Mouse (Mus musculus): ENCODE results near the gene Tshr.
"Not testable (repeated sequence)": the region's sequence is repeated elsewhere in the genome, so short reads cannot be mapped to it uniquely, and the experiment has no call there.

Tshr gene

DNA sequence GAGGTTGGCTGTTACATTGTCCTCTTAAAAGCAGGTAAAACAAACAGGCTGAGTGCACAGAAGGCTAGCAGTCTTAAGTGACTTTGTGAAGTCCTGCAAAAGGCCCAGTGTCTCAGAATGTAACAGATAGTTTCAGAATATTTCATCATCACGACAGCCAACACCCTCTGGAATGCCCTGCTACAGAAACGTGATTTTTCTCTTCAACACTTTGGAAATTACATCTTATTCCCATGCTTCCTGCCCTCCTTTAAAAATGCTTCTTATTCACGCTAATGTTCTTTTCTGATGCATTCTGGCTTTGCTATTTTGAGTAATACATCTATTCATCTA, 111.8 kb downstream of the Tshr start:
- in situ Hi-C loops (cut with MboI, MseI) = no loop called here

GRCm38 (mm10) chr12:91500475-91500874, 116.1 kb downstream of the Tshr start:
- in situ Hi-C loops (cut with MboI, MseI) = no loop called here

- in situ Hi-C loops (cut with MboI, MseI) = no loop called here
Measured at GRCm38 (mm10) chr12:91511766-91512165, 127.4 kb downstream of the Tshr start.

DNA sequence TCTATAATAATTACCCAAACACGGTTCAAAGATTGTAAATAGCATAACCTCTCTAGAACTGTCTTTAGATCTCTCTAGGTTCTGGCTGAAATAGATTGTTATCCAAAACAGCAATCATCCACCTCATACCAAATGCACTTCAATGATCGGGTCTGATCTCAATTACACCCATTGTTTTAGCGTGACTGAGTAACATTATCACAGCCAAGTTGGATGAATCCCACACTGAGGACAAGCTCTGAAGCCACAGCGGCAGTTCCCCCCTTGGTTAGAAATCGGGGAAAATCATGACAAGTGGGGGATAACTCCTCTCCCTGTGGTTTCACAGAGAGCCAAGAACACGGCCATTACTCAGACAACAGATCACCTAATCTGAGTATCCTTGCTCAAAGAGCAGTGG, 129.6 kb downstream of the Tshr start:
- in situ Hi-C loops (cut with MboI, MseI) = no loop called here

DNA sequence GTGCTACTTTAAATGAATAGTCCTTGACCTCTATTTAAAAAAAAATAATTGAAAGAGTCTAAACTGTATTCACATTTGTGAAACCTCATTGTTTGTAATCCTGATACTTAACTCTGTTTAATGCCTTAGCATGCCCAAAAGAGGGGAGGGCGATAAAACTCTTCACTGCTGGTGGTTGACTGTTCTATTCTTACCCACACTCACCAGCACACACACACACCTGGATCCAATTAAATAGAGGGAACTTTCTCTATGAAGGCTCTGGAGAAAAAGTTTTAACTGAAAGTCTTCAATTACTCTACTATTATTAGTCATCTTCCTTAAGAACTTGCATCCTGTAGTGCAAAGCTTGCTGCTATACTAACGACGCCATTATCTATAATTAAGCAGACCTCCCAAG, 133.4 kb downstream of the Tshr start:
- in situ Hi-C loops (cut with MboI, MseI) = no loop called here

DNA sequence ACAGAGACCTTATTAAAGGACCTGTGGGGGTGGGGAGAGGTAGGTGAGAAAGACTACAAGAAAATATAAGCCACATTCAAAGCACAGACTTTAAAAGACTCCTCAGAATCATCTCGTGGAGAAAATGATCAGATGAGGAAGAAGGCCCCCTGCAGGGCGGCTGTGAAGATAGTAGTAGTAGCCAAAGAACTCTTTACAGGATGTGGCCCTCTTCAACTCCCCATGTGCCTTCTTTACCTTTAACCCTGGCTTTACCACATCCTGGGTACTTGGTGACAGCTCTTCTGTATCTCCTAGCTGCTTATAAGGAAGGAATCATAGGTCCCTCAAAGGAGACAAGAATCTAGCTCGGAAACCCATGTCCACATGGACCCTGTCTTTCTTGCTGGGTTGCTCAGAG, 139.3 kb downstream of the Tshr start:
- in situ Hi-C loops (cut with MboI, MseI) = no loop called here

DNA sequence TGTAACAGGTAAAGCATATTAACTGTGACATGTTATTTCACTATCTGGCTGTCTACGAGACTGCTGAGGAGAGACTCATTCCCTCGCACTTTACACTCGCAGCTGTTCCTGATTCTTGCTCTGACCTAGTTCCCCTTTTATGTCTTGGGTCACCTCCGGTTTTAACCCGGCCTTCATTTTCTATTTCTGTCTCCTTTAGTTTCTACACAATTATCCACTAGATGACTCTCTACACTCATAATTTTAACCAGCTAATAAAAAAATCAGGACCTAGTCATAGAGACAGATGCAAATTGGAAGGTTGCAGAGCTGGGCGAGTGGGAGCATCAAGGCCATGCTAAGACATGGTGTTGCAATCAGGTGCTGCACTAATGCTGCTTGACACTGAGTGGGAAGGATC, 150.2 kb downstream of the Tshr start:
- in situ Hi-C loops (cut with MboI, MseI) = no loop called here

- in situ Hi-C loops (cut with MboI, MseI) = no loop called here
Measured at GRCm38 (mm10) chr12:91540202-91540601, 155.8 kb downstream of the Tshr start.

DNA sequence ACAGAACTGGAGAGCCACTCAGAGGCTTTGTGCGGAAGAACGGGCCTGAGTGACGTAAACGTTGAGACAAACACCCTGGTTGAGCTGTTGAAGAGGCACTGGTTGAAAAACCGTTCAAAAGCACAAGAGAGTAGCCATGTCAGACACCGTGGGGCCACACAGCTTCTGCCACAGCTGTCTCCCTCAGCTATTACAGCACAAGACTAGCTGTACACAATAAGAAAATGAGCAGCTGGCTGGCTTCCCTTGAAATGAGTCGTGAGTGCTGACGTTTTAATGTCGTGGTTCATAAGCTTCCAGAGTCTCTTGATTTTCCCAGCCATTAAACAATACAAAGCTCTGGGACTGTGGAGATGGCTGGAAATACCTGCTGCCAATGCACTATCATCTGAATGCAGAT, 165.1 kb downstream of the Tshr start:
- in situ Hi-C loops (cut with MboI, MseI) = no loop called here

DNA sequence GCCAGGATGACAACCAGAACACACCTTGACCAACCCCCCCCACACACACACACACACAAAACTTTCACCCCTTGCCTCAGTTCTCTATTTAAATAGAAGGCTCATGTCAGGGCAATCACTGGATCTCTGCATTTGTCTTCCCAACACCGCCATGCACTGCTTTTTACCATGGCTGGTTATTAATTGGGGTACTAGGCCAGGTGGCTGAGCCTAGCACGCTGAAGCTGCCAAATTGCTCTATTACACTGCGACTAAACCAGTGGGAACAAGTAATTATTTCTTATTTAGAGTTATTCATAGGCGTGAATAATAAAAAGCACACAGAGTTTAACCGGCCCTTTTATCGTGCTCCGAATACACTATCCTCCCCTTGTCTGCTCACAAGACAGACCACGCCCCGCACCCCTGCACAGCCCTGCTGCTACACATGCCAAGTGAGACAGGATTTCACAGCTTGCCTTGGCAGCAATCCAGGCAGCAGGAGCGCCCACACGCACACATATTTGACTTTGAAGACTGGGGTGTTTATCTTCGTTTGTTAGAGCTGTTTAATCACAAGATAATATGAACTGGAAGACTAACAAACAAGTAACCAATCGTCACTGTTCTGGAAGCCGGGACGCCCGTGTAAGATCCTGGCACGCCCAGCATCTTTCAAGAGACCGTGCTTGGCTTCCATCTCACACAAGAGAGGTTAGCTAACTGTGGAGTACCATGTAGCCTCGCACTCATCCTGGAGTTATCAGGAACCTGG, 167.6 kb downstream of the Tshr start:
- in situ Hi-C loops (cut with MboI, MseI) = no loop called here

GRCm38 (mm10) chr12:91557358-91558005, 173.1 kb downstream of the Tshr start:
- in situ Hi-C loops (cut with MboI, MseI) = not testable (repeated sequence)

GRCm38 (mm10) chr12:91558152-91558551, 173.8 kb downstream of the Tshr start:
- in situ Hi-C loops (cut with MboI, MseI) = not testable (repeated sequence)

DNA sequence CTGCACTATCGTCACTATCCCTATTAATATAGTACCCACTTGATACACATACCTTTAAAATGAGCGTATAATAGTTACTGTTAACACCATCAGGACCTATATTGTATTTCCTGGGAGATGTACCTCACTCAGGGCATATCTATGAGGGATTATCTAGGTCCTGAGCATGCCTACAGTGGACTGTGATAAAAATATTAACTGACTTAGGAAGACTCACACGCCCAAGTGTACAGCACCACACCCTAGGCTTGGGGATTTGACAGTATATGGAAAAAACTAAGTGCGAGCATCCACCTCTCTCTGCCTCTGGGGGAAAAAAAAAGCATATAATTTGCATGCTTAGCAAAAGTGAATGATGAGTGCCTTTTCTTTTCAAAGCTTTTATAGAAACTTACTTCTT, 182.8 kb downstream of the Tshr start:
- in situ Hi-C loops (cut with MboI, MseI) = no loop called here

DNA sequence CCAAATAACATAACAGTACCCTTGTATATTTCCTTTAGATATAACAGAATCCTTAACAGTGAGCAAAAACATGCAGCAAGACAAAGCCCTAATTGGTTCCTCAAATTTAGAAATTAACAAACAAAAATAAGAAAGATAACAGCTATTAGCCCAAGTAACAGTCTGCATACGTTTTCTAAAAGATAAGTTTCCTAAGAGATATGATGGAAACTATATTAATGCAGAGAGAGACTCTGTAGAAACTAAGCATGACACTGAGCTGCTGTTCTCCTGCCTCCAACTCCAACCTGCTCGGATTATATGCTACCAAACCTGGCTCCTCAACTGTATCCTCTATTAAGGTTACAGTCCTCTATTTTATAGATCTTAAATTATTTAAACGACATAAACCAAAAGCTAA, 184.9 kb downstream of the Tshr start:
- in situ Hi-C loops (cut with MboI, MseI) = no loop called here

DNA sequence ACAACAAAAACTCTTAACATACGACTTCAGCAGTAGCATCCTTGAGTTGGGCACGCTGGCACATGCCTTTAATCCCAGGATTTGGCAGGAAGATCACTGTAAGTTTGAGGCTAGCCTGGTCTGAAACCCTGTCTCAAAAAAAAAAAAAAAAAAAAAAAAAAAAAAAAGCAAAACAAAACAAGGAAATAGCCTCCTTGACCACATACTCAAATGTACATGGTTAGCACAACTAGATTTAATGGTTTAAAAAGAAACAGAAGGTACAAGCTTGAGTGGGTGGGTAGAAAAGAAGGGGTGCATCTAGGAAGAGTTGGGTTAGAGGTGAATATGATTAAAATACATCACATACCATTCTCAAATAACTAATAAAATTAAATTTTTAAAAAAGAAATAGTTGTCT, 187.3 kb downstream of the Tshr start:
- in situ Hi-C loops (cut with MboI, MseI) = loop anchor here (10.0 kb wide), 1 partner anchor 177 kb away; no protein-coding TSS in a partner anchor

DNA sequence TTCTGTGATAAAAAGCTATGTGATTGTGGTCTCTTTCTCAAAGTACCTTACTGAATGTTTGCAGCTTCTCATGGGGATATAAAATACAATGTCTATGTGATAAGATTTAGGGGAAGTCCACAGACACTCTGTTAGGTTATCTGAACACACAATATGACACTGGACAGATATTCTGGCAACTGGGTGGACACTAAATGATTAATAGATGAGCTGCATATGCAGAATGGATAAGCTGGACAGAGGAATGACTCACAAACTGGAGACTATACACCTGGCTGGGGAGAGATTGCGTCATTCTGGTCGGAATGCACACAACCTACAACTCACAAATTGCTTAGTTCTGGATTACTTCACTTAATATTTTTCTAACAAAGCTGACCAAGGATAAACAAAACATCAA, 195.3 kb downstream of the Tshr start:
- in situ Hi-C loops (cut with MboI, MseI) = loop anchor here (10.0 kb wide), 1 partner anchor 185 kb away; no protein-coding TSS in a partner anchor

DNA sequence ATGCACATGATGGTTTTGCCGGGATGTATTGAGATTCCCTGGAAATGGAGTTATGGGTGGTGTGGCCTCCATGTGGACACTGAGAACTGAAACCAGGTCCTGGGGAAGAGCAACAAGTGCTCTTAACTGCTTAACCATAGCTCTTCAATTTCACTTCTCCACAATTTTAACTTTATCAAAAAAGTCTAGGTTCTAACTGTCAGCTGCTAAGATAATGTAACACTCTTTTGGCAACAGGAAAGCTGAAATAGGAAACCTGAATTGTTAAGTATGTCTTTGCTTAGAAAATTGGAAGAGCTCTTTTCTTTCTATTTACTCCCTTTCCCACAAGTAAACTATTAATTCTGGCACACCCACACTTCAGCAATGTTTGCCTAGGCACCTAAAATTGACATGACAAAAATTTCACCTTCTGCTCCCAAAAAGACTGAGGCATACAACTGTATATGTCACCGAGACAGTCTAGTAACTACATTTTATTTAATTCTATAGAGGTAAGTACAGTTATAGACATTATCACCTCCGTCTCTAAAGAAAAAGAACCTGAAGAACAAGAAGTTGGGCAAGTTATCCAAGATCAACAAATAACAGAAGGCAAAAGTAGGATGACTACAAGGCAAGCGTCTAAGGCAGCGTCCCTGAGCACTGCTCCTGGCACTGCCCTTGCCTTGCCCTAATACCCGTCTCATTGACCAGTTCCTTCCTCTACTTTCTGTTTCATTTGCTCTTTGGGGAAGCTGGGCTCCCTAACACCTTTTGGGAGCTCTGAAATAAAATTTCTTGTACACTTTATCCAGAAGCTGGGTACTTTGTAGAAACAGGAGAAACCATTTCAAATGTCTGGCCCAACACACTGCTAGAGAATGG, 197.1 kb downstream of the Tshr start:
- in situ Hi-C loops (cut with MboI, MseI) = no loop called here

- in situ Hi-C loops (cut with MboI, MseI) = no loop called here
Measured at GRCm38 (mm10) chr12:91582362-91583002, 198.1 kb downstream of the Tshr start.

DNA sequence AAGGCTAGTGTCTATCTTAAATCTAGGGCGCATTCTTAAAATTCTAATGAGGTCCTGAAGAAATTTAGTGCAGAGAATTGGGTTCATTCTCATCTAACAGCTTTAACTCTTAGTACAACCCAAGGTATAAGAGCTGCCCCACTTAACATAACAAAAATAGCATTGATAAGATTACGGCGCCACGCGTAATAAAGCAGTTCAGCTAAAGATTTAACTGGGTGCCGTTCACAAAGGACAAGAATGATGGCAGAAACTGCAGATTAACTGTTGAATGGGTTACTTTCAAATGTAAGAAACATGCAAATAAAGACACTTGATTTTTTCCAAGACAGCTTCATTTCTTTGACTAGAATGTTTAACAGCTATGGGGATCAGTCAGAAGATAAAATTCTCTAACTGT, 199.0 kb downstream of the Tshr start:
- in situ Hi-C loops (cut with MboI, MseI) = no loop called here

GRCm38 (mm10) chr12:91585206-91585605, 200.8 kb downstream of the Tshr start:
- in situ Hi-C loops (cut with MboI, MseI) = no loop called here

DNA sequence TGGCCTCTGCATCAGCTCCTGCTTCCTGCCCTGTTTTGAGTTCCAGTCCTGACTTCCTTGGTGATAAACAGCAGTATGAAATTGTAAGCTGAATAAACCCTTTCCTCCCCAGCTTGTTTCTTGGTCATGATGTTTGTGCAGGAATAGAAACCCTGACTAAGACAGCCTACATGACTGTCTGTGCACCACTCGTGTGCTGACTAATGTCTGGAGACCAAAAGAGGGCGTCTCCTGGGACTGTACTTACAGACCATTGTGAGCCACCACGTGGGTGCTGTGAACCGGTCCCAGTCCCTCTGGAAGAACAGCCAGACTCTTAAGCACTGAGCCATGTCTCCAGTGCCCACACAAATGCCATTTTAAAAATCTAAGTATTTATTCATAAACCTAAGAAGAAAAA, 201.5 kb downstream of the Tshr start:
- in situ Hi-C loops (cut with MboI, MseI) = not testable (repeated sequence)

- in situ Hi-C loops (cut with MboI, MseI) = no loop called here
Measured at GRCm38 (mm10) chr12:91587077-91587476, 202.7 kb downstream of the Tshr start.
